Mouse (Mus musculus): ENCODE measurements around the gene Mybpc1. TPM values are rescaled to one million over a fixed set of nuclear protein-coding genes. Genes with fewer than 3 reads are reported as not detected.

Mybpc1 gene
- polyA plus RNA-seq, 1 experiment from 2014 or later = 1.0 TPM

- 33% methylated on average over 5 of the region's 5 CpGs for WGBS
- no peaks in the 10 kb centered on the region; the same call in 1 of the 2 replicates for H3K27me3 ChIP-seq (ENCODE audit: low read depth, poor library complexity, severe bottlenecking)
- DNase-seq (ENCODE audit: low spot score) = peak; percentile 25
- peaks cover 13% of the 10 kb centered on the region for H3K4me1 ChIP-seq
- no peaks in the 10 kb centered on the region for H3K36me3 ChIP-seq
- no peaks in the 10 kb centered on the region for H3K9me3 ChIP-seq (replicated peaks)
- H3K4me3 ChIP-seq = no peak overlapping the region
- H3K27ac ChIP-seq (replicated peaks) = no peak overlapping the region
Measured at GRCm38 (mm10) chr10:88603256-88603655, 1.7 kb downstream of the Mybpc1 start.

DNA sequence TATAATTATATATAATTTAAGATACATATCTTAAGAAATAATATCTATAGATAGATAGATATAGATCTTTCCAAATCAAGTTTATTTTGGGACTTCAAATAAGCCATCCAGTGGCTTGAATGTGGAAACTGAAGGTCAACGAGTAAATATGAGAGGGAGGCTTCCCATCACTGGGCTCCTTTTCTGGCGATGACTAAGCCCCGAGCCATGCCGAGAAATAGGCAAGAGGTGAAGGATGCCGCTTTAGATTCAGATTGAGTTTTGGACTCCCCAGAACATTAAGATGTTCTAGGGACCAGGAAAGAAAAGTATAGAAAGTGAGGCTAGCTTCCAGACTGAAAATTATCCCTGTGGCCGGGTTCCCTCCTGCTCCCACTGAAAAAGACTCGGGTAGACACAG is 4.4 kb downstream of the Mybpc1 start:
- no peak overlapping the region for H3K4me3 ChIP-seq
- H3K4me1 ChIP-seq = peaks cover 13% of the 10 kb centered on the region
- H3K27me3 ChIP-seq (ENCODE audit: low read depth, poor library complexity, severe bottlenecking) = no peaks in the 10 kb centered on the region; the same call in 1 of the 2 replicates
- 92% methylated on average over 7 of the region's 7 CpGs for WGBS
- H3K27ac ChIP-seq (replicated peaks) = no peak overlapping the region
- no peaks in the 10 kb centered on the region for H3K36me3 ChIP-seq
- H3K9me3 ChIP-seq (replicated peaks) = no peaks in the 10 kb centered on the region
- no peak for DNase-seq (ENCODE audit: low spot score)

DNA sequence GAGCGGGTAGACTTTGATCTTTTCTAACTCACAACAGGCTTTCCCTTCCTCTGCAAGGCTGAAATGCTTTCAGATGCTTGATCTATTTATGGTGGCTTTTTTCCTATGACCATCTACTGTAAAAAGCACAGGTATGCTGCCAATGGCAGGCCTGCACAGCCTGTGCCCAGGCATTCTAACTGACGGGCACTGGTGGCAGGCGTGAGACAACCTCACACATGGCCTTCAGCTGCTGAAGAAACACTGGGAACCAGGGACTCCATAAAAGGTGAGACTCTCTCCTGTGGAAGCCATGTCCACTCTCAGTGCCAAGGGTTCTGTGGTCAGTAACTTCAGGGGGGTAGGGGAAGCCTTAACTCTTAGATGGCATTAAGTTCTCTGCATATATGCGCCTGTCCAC is 12.6 kb downstream of the Mybpc1 start:
- WGBS = 95% methylated on average over 4 of the region's 4 CpGs
- Histone ChIP-seq H3K27me3 (ENCODE audit: low read depth, poor library complexity, severe bottlenecking) (no peaks in the 10 kb centered on the region), H3K4me3 (no peak overlapping the region), H3K4me1 (no peaks in the 10 kb centered on the region), H3K27ac (replicated peaks) (no peak overlapping the region), H3K36me3 (no peaks in the 10 kb centered on the region), H3K9me3 (replicated peaks) (no peaks in the 10 kb centered on the region)
- DNase-seq (ENCODE audit: low spot score) = no peak

DNA sequence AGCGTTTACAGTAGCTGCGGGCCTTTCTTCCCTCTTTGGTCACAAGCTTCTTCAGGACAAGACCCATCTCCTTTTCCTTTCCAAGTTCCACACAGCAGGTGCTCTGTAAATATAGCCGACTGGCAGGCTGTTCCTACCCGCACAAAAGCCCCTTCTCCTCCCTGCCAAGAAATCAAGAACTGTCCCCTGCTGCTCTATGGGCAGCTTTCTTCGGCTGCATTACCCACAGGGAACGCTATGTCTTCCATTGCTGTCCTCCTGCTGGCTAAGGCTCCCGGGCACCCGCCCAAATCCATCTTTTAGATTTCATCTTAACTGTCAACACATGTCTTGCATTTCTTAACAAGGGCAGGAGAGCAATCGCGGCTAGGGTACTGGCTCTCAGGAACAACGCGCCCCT is 13.9 kb downstream of the Mybpc1 start:
- Histone ChIP-seq H3K4me1 (no peaks in the 10 kb centered on the region), H3K9me3 (replicated peaks) (no peaks in the 10 kb centered on the region), H3K27ac (replicated peaks) (no peak overlapping the region), H3K27me3 (ENCODE audit: low read depth, poor library complexity, severe bottlenecking) (no peaks in the 10 kb centered on the region), H3K4me3 (no peak overlapping the region), H3K36me3 (no peaks in the 10 kb centered on the region)
- 79% methylated on average over 12 of the region's 12 CpGs for WGBS
- DNase-seq (ENCODE audit: low spot score) = no peak

DNA sequence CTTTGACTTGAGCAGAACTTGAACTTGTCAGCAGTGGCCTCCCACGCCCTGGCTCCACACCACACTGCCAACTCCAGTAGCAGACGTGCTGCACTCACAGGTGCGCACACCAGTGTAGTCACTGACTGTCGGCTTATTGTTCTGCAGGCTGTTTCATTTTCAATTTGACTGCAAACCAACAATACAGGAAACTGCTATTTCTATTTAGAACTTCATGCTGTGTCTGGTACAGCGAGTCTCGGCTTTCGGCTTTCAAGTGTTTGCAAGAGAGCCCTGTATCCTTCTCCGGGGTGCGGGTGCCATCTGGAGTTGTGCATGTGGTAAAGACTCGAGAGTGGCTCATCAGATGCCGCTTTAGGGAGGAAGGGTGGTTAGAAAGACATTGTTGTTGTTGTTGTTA is 20.5 kb downstream of the Mybpc1 start:
- Histone ChIP-seq H3K27ac (replicated peaks) (no peak overlapping the region), H3K27me3 (ENCODE audit: low read depth, poor library complexity, severe bottlenecking) (no peaks in the 10 kb centered on the region), H3K36me3 (no peaks in the 10 kb centered on the region), H3K4me1 (no peaks in the 10 kb centered on the region), H3K4me3 (no peak overlapping the region), H3K9me3 (replicated peaks) (no peaks in the 10 kb centered on the region)
- 94% methylated on average over 11 of the region's 11 CpGs for WGBS
- no peak for DNase-seq (ENCODE audit: low spot score)

DNA sequence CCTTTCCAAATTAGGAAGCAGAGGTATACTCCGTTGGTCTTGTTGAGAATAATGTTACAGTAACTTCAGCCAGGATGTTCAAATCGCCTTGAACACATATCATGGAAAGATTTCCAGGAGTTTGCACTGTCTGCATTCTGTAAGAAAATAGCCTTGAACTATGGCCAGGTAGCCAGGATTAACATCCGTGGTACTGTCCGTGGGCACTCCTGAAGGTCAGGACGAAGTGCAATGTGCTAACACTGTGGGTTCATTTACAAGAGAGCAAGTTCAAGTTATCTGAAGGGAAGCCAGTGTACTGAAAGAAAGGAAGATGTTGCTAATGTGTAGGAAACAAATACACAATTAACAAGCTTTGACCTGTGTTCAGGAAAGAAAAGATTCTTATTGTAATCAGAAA is 24.2 kb downstream of the Mybpc1 start:
- DNase-seq (ENCODE audit: low spot score) = no peak
- H3K27ac ChIP-seq (replicated peaks) = no peak overlapping the region
- no peaks in the 10 kb centered on the region for H3K36me3 ChIP-seq
- H3K4me3 ChIP-seq = no peak overlapping the region
- 88% methylated on average over 5 of the region's 5 CpGs for WGBS
- no peaks in the 10 kb centered on the region for H3K27me3 ChIP-seq (ENCODE audit: low read depth, poor library complexity, severe bottlenecking)
- no peaks in the 10 kb centered on the region for H3K4me1 ChIP-seq
- H3K9me3 ChIP-seq (replicated peaks) = no peaks in the 10 kb centered on the region

DNA sequence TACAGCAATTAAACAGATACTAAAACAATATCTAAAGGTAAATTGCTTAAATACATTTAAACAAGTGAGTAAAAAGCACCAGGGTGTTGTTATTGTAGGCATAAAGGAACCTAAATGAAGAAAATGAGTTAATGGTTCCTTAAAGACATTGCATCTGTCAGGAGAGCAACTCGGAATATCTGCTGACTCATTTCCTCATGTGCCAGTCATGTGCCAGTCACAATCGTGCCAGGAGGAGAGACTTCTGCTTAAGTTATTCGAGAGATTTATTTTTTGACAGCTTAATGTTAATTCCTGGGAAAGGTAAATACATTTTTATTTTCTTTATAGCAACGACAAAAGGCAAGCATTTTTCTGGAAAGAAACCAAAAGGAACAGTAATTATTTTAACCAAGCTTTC is 26.3 kb downstream of the Mybpc1 start:
- Histone ChIP-seq H3K36me3 (no peaks in the 10 kb centered on the region), H3K9me3 (replicated peaks) (no peaks in the 10 kb centered on the region)
- 92% methylated on average over 4 of the region's 4 CpGs for WGBS

DNA sequence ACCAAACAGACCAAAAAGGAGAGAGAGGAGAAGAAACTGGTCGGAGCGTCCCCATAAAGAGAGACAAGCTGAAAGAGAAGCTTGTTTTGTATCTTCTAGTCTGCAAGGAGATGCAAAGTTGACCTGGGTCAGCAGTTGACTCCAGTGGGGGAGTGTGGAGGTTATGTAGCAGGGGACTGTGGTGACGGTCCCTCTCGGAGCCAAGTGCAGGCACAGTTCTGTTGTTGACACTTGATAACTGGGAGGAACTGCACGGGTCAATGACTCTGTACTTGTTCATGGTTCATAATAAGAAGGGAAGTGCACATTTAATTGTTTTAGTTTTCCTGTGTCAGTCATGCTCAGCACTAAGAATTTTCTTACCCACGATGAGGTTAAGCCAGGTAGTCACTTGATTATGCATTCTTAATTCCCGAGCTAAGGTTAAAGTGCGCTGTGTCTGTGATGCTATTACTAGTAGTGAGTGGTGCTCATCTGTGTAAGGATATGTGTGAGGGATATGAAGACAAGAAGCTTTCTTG is 30.8 kb downstream of the Mybpc1 start:
- H3K36me3 ChIP-seq = no peaks in the 10 kb centered on the region
- H3K9me3 ChIP-seq (replicated peaks) = no peaks in the 10 kb centered on the region
- H3K4me1 ChIP-seq = 0 out of 2 replicates have a peak, but pooled peaks cover 5% of the 10 kb centered on the region
- no peaks in the 10 kb centered on the region for H3K27me3 ChIP-seq (ENCODE audit: low read depth, poor library complexity, severe bottlenecking)
- H3K4me3 ChIP-seq = no peak overlapping the region
- DNase-seq (ENCODE audit: low spot score) = no peak
- WGBS = 79% methylated on average over 8 of the region's 8 CpGs
- no peak overlapping the region for H3K27ac ChIP-seq (replicated peaks)

More for the DNA sequence above, 26.3 kb downstream of the Mybpc1 start:
- H3K27me3 ChIP-seq (ENCODE audit: low read depth, poor library complexity, severe bottlenecking) = no peaks in the 10 kb centered on the region
- no peaks in the 10 kb centered on the region for H3K4me1 ChIP-seq
- no peak for DNase-seq (ENCODE audit: low spot score)
- no peak overlapping the region for H3K27ac ChIP-seq (replicated peaks)
- H3K4me3 ChIP-seq = no peak overlapping the region

DNA sequence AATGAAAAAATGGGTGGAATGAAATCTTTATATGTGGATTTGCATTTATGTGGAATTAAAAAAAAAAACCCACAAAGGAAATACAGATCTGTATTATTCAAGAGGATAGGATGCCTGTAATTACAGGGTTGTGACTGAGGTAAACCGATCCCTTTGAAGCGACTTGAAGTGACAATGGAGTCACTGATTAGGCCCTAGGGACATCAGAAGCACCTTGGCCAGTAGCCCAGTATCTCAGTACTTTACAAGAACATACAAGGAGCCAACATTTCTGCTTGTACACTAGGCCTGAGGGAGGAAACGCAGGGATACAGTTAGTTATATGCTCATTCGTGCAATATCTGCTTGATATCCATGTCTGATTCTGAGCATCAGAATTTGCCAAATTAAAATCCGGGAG is 32.8 kb downstream of the Mybpc1 start:
- Histone ChIP-seq H3K4me1 (0 out of 2 replicates have a peak, but pooled peaks cover 5% of the 10 kb centered on the region), H3K27me3 (ENCODE audit: low read depth, poor library complexity, severe bottlenecking) (no peaks in the 10 kb centered on the region), H3K27ac (replicated peaks) (no peak overlapping the region), H3K9me3 (replicated peaks) (no peaks in the 10 kb centered on the region), H3K36me3 (no peaks in the 10 kb centered on the region), H3K4me3 (no peak overlapping the region)
- WGBS = 92% methylated on average over 5 of the region's 5 CpGs
- no peak for DNase-seq (ENCODE audit: low spot score)

GRCm38 (mm10) chr10:88557046-88557445 is 47.9 kb downstream of the Mybpc1 start:
- H3K27me3 ChIP-seq (ENCODE audit: low read depth, poor library complexity, severe bottlenecking) = no peaks in the 10 kb centered on the region
- no peaks in the 10 kb centered on the region for H3K36me3 ChIP-seq
- H3K9me3 ChIP-seq (replicated peaks) = no peaks in the 10 kb centered on the region
- H3K27ac ChIP-seq (replicated peaks) = no peak overlapping the region
- WGBS = 92% methylated on average over 6 of the region's 6 CpGs
- H3K4me3 ChIP-seq = no peak overlapping the region
- DNase-seq (ENCODE audit: low spot score) = no peak
- no peaks in the 10 kb centered on the region for H3K4me1 ChIP-seq

GRCm38 (mm10) chr10:88552738-88553137 is 52.2 kb downstream of the Mybpc1 start:
- Histone ChIP-seq H3K27ac (replicated peaks) (no peak overlapping the region), H3K9me3 (replicated peaks) (no peaks in the 10 kb centered on the region), H3K4me1 (peaks cover under 1% of the 10 kb centered on the region; the same call in 1 of the 2 replicates), H3K36me3 (no peaks in the 10 kb centered on the region), H3K27me3 (ENCODE audit: low read depth, poor library complexity, severe bottlenecking) (no peaks in the 10 kb centered on the region), H3K4me3 (no peak overlapping the region)
- 95% methylated on average over 2 of the region's 2 CpGs for WGBS
- no peak for DNase-seq (ENCODE audit: low spot score)

GRCm38 (mm10) chr10:88550225-88550624 is 54.7 kb downstream of the Mybpc1 start:
- H3K36me3 ChIP-seq = no peaks in the 10 kb centered on the region
- H3K27ac ChIP-seq (replicated peaks) = no peak overlapping the region
- no peaks in the 10 kb centered on the region for H3K27me3 ChIP-seq (ENCODE audit: low read depth, poor library complexity, severe bottlenecking)
- no peak overlapping the region for H3K4me3 ChIP-seq
- no peaks in the 10 kb centered on the region for H3K9me3 ChIP-seq (replicated peaks)
- 85% methylated on average over 3 of the region's 3 CpGs for WGBS
- peaks cover 3% of the 10 kb centered on the region; the same call in 1 of the 2 replicates for H3K4me1 ChIP-seq
- no peak for DNase-seq (ENCODE audit: low spot score)

- Histone ChIP-seq H3K9me3 (replicated peaks) (peaks cover 12% of the 10 kb centered on the region; the same call in 1 of the 2 replicates), H3K4me3 (no peak overlapping the region), H3K4me1 (peaks cover 3% of the 10 kb centered on the region; the same call in 1 of the 2 replicates), H3K27ac (replicated peaks) (no peak overlapping the region), H3K36me3 (no peaks in the 10 kb centered on the region), H3K27me3 (ENCODE audit: low read depth, poor library complexity, severe bottlenecking) (no peaks in the 10 kb centered on the region)
- WGBS = 62% methylated on average over 2 of the region's 2 CpGs
- no peak for DNase-seq (ENCODE audit: low spot score)
Measured at GRCm38 (mm10) chr10:88547635-88548034, 57.3 kb downstream of the Mybpc1 start.

- Histone ChIP-seq H3K27ac (replicated peaks) (no peak overlapping the region), H3K27me3 (ENCODE audit: low read depth, poor library complexity, severe bottlenecking) (no peaks in the 10 kb centered on the region), H3K36me3 (no peaks in the 10 kb centered on the region), H3K9me3 (replicated peaks) (no peaks in the 10 kb centered on the region; the same call in 1 of the 2 replicates), H3K4me3 (no peak overlapping the region), H3K4me1 (no peaks in the 10 kb centered on the region)
- DNase-seq (ENCODE audit: low spot score) = no peak
- 77% methylated on average over 5 of the region's 5 CpGs for WGBS
Measured at GRCm38 (mm10) chr10:88530631-88531030, 74.3 kb downstream of the Mybpc1 start.

Data from midbrain, embryonic 10.5 days (tissue).